Mouse (Mus musculus) T-helper 2 cell (primary cell): Measurements from ENCODE around the gene Ccm2.

Experiments
- in situ Hi-C: fragments of 300-600 bp; cut with MboI, MseI; formaldehyde crosslinking; loops from one replicate; pipeline ENCODE4 v1.15.1; 2025; ENCODE audit warnings: high pct_unique_total_duplicates

Ccm2 gene

DNA sequence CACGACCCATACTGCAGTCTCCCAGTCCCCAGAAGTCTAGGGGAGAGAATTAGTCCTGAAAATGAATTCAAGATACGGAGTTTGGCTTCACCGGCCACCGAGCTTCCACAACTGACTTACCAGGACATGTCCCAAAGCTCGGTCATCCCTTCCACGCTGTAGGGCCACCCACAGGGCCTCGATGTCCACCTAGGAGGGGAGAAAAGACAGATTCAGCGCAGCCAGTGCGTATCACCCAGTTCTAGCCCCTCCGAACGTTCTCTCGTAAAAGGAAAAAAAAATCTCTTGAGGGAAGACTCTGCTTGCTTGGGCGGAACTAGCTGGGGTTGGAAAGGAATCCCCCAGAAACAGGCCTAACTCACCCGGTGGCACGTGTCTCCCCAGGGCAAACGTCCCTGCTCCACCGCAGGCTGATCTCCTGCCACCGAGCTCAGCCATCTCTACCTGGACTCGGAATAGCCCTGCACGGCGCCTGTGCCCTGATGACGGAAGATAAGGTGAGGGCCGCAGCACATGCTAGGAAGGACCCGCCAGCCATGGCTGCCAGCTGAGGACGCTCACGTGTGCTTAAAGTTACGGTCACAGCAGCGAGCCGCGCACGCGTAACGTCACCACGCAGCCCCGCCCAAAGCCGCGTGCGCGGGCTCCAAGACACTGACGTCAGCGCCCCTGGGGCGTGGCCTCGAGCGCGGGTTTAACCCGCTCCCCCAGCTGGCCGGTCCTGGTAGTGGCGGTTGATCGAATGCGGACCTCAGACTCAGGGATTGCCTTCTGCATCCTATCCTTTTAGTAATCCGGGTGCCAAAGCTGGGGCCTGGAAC lies 18.3 kb upstream of the Ccm2 start:
- in situ Hi-C loops = loop anchor here (5.0 kb wide), 1 partner anchor 99 kb away; the partner anchor contains the start of gene Tbrg4

DNA sequence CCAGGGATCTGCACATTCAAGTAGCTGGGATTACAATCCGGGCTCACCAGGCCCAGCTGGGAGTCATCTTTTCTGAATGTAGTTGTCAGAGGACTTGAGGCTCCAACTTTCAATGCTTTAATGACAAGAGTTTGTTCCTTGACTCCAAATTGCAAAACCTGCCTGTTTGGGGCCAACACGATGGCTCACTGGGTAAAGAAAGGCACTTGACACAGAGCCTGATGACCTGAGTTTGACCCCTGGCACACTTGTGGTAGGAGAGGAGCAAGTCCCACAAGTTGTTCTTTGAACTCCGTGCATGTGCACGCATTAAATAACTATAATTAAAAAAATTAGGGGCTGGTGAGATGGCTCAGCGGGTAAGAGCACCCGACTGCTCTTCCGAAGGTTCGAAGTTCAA lies 16.7 kb upstream of the Ccm2 start:
- in situ Hi-C loops = loop anchor here (5.0 kb wide), 1 partner anchor 97 kb away; the partner anchor contains the start of gene Tbrg4

DNA sequence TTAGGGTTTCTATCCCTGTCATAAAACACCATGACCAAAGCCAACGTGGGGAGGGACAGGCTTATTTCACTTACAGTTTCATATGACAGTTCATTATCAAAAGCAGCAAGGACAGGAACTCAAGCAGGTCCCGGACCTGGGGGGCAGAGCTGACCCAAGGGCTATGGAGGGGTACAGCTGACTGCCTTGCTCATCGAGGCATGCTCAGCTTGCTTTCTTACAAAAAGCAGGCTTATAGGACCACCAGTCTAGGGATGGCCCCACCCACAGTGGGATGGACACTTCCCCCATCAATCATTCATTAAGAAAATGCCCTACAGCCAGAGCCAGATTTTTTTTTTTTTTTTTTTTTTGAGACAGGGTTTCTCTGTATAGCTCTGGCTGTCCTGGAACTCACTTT lies 15.9 kb upstream of the Ccm2 start:
- in situ Hi-C loops = no loop called here

DNA sequence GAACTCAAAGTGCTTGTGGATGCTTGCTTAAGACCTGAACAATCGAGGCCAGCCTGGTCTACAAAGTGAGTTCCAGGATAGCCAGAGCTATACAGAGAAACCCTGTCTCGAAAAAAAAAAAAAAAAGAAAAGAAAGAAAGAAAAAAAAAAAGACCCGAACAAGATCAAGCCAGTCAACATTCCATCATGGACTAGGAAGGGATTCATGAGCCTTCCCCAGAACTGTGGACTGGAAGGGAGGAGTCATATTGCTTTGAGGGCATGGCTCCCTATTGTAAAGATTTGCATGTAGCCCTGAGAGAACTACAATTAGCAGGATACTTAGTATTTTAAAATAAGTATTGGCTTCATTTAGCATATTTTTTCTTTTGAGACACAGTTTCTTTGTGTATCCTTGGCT lies 2.0 kb upstream of the Ccm2 start:
- in situ Hi-C loops = no loop called here

DNA sequence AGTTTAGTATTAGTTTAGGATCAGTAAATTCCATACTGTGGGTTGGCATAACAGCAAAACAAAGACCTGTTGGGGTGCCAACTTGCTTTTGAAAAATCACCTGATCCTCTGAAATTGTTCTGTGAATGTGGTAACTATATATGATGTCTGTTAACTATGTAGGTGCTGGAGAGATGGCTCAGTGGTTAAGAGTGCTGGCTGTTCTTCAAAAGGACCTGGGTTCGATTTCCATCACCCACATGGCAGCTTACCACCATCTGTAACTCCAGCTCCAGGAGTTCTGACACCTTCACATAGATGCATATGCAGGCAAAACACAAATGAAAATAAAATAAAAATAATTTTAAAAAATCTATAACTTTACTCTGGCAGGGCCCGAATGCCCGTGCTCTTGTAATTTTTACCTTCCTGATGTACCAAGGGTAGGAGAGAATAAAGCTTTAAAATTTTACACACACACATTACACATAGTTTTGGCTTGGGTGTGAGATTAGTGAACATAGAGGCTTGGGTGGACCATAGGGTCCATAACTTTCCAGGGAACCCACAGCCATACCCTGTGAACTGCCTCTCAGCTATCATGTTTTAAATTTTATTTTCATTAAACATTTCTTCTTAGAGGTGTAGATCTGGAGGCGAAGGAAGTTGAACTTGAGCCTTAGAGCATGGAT lies 1.4 kb upstream of the Ccm2 start:
- in situ Hi-C loops = no loop called here

DNA sequence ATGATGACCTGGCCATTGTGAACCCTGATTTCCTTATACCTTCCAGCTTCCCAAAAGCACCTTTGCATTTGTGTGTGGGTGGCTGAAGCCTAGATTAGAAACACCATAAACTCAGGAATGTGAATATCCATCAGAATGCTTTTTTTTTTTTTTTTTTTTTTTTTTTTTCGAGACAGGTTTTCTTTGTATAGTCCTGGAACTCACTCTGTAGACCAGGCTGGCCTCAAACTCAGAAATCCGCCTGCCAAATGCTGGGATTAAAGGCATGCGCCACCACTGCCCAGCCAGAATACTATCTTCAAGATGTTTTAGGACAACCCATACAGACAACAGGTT lies 862 bp upstream of the Ccm2 start:
- in situ Hi-C loops = no loop called here

DNA sequence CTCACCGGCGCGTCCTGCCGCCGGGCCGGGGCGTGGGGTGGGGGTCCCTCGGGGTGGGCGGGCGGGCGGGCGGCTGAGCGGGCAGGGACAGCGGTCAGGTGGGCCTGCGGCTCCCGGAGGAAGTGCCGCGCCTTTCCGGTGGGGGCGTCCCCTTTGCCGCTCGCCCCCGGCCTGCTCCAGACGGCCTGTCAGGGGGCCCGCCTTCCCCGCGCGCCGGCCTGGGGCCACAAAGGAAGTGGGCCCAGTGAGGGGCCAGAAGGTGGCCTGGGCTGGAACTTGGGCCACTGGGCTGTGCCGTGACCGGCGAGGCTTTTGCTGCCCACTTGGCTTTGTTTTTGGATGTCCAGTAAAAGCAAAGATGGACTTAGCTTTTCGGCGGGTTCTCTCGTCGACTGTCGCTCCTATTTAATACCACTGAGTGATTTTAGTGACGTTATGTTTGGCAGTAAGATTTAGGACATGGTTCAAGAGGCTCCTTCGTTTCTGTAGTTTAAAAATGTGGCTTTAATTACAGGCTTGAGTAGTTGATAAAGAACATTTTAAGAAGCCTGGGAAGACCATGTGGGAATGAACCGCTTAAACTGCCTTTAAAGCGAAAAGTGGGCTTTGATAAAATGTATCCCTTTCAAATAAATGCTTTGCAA lies 472 bp downstream of the Ccm2 start:
- in situ Hi-C loops = no loop called here

DNA sequence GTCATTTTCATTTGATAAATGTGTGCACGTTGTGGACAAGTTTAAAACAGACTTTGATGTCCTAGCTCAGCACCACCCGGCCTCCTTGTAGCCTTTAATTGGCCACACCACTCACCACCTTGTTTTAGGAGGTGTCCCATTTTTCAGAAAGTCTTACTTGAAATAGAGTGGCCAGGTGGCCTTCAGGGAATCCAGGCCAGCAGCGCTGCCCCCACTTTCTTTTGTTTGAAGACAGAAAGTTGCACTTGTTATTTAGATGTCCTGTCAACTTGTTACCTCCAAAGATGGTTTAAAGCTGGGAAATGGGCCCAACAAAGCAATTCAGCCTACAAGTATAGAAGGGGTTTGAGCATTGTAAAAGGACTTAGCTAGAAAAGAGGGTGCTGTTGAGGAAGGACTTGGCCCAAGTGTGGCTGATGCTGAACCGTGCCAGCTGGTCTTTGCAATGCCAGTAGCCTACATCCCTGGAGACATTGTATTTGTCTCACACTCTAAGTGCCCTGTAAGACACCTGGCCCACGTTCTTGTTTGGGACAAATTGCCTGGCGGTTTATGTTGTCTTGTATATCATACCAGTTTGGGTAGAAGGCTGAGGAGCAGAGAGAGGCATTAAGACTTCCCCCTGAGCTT lies 1.1 kb downstream of the Ccm2 start:
- in situ Hi-C loops = no loop called here

DNA sequence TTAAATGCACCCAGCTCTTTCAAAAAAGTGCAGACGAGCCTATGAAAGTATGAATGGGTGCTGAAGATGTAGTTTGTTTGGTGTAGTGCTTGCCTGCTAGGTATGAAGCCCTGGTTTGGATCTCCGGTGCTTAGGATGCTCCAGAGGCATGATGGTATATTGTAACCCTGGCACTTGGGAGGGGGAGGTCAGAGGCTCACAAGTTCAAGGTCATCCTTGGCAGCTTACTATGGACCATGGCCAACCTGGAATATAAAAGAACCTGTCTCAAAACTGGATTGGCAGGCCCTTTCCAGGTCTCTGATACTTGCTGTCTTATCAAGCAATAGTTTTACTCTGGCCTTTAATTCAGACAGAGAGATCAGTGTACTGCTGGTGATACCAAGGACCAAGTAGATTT lies 3.1 kb downstream of the Ccm2 start:
- in situ Hi-C loops = loop anchor here (5.0 kb wide), 1 partner anchor 158 kb away; no protein-coding TSS in a partner anchor

DNA sequence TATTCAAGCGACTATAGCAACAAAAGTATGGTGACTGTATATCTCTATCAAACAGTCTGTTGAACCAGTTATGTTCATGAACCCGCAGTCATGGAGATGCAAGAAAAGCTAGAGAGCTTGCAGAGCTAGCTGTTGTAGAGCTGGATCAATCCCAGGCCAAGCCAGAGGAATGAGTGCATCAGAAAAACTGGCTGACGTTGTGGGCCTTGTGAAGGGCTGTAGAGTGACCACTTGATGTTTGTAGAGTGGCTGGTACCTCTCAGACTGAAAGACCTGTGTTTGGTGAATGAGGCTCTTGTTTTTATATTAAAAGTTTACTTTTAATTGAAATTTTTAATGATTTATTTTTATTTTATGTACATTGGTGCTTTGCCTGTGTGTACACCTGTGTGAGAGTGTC lies 3.5 kb downstream of the Ccm2 start:
- in situ Hi-C loops = loop anchor here (5.0 kb wide), 1 partner anchor 157 kb away; no protein-coding TSS in a partner anchor

DNA sequence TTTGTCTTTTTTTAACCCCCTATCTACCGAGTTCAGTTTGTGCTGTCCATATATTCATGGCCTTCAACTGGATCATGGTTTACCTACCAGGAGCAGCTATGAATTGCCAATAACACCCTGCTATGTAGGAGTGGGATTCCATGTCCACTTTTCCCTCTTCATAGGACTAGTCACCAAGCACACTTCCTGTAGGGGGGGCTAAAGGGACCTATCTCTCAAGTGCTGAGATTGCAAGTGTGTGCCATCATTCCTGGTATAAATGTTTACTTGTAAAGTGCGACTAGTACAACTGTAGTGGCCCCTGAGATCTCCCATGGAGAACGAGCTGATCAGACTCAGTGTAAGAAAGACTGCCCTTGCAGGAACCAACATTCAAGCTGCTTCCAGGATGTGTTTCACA lies 11.5 kb downstream of the Ccm2 start:
- in situ Hi-C loops = no loop called here

DNA sequence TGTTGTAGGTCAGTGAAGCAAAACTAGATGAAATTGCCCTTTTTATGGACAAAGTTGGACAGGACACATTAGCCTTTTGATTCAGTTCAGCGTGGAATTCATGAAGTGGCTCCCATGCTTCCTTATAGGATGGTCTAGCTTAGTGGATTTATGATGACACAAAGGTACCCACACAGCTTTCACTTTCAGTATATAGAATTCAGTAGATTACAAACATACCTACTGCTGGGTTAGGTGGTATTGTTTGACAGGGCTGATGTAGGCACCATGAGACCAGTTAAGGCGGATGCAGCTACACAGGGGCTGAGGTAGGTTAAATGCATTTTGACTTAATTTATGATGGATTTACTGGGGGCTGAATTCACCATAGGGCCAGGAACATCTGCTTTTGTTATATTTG lies 13.3 kb downstream of the Ccm2 start:
- in situ Hi-C loops = no loop called here

DNA sequence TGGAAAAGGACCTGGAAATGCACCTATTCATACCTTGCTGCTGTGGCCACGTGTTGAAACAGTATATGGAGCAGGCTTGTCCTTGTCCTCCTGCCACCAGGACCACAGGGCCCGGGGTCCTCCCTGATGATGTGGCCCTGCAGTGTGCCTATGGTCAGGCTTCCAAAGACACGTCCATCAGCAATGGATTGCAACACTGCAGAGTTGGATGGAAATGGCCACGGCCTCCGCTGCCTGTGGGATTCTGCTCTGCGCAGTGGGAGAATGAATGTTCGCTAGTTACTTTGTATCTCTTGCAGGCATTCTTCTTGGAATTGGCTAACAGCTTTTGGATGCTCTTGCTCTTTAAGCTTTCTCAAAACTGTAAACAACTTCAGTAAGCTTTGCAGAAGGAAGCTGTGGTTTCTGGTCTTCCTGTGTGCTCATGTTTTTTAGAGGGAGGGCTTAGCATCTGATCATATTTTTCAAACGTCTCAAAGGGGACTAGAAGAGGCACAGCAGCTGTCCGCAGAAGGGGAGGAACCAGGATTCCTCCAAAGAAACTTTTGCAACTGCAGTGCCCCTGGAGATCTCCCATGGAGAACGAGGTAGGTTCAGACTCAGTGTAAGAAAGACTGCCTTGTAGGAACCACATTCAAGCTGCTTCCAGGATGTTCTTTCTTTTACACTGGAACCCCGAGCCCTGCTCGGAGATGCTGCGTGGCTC lies 14.1 kb downstream of the Ccm2 start:
- in situ Hi-C loops = no loop called here

DNA sequence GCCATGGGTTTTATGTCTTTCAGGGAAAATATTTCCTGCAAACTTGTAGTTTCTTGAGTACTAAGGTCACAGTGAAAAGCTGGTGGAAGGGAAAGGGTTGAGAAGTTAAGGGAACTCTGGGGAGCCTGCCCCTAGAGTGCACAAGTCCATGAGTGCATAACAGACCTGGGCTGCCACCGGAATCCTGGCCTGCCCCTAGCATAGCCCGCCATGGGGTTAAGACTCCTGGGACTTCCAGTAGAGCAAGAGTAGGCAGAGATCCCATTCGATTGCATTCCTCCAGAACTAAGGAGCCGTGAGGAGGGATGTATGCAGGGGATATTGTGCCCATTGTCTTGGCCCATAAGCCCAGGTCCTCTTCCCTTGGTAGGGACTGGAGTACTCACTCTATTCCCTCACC lies 14.8 kb downstream of the Ccm2 start:
- in situ Hi-C loops = no loop called here

DNA sequence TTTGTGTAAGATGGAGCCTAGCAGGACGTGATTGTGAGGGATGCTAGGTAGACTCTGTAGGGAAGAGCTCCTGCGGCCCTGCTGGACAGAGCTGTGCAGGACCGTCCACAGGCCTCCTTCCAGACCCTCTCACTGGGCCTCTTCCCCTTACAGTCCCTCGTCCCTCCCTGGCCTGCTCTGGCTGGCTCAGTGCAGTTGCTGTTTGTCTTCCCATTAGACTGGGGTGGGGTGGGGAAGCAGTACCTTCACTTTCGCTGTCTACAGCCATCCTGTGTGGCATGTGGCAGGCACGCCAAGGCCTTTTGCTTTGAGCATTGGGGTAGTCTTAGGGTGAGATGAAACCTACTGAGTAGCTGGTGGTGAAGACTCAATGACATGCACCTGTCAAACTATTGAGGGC lies 15.7 kb downstream of the Ccm2 start:
- in situ Hi-C loops = no loop called here

DNA sequence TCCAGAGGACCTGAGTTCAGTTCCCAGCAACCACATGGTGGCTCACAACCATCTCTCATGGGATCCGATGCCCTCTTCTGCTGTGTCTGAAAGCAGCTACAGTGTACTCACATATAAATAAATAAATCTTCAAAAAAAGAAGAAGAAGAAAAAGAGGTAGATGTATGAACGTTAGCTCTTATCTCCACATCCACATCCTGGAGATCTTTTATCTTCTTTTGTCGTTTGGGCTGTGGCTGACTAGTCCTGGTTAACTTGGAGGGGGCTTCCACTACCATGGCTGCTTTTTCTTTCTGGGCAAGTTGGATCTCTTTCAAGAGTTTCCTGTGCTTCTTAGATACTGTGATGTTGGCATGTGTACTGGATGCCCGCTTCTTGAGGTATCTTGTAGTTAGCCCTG lies 16.5 kb downstream of the Ccm2 start:
- in situ Hi-C loops = no loop called here

DNA sequence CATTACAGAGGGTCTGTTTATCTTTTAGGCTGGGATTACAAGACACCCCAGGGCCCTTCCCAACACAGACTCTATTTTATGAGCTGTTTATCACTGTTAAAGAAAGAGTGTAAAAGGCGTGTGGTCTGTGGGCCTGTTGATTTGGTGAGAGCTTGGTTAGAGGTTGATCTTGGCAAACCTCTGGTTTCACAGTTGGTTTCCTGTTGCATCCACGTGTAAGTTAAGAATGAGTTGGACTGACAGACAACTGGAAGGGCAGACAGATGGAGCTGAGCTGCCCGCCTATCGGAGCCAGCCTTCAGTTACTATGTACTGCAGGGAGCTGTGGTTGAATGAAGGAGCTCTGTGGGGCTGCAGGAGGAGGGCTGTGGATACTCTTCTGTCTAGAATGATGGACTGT lies 19.8 kb downstream of the Ccm2 start:
- in situ Hi-C loops = no loop called here

DNA sequence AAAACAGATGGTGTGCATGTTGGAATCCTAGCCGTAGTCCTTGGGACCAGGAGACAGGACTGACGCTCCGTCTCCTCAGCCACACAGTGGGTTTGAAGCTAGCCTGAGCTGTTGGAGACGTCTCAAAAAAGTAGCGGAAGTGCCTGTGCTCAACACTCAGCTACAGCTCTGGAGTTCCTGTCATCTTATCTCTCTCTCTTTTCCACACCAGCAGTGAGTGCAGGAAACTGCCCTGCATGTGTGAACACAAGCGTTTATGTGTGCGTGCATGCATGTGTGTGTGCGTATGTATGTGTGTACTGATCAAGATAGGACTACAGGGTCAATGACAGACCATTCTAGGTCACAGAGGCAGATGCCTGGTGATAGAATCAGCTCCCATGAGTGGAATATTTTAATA lies 21.3 kb downstream of the Ccm2 start:
- in situ Hi-C loops = no loop called here

DNA sequence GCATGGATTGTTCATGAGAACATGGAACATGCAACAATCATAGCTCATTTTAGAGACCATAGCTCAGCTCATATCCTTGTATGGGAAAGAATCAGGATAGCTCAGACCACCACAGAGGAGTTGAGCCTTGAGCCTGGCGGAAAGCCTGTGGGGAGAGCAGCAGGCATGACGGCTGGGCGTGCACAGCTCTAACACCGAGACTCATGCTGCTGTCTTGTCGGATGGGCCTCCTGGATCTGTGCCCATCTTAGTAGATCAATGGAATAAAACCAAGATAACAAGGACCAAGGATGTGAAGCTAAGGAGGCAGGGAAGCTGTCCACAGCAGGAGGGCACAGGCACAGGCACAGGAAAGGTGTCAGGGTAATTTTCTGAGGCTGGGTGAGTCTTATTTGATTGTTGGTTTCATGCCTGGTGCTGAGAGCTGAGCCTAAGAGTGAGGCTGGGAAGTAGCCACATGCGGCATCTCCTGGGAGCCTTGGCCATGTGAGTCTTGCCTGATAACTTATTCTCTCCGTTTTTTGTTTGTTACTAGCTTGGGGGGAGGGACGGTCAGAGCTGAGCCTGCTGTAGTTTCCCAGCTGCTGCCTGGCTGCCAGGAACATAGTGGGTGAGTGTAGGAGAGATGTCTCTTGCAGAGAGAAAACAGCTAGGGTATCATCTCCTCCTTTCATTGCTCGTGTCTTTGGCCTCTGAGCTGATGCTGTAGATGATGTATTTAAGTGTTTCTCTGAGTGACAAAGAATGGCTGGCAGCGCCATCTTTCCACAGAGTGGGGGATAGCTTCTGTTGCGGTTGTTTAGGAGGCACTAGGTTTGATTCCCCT lies 22.1 kb downstream of the Ccm2 start:
- in situ Hi-C loops = no loop called here

DNA sequence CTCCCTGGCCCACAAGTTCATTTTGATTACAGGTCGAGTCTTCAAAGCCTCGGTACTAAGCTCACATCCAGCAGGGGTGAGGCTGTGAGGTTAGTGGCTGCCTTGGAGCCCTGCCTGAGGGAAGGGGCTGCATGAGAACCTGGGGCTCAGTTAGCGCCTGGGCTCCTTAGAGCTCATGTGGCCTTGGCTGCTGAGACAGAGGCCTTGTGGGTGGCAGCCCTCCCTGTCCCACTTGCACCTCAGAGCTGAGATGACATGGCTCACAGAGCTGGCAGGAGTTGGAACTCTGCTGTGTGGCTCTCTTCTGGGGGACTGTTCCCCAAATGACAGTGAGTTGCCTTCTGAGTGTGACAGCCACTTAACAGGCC lies 22.7 kb downstream of the Ccm2 start:
- in situ Hi-C loops = no loop called here

DNA sequence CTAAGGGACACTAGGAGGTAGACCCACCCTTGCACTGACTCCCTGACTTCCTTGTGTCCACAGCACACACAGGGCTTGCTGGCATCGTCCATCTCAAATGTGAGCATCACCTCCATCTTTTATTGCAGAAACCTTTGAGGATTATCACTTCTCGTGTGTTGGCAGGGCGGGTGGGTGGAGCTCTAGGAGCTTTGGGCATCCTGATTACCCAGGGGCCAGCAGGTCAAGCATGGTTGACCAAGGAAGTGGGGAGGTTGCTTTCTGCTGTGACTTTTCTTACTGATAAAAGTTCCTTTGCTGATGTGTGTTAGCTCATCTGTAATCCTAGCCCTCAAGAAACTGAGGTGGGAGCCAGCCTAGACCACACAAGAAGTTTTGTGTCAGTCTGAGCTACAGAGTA lies 29.5 kb downstream of the Ccm2 start:
- in situ Hi-C loops = no loop called here
